Mouse (Mus musculus): ENCODE measurements at regions not wholly inside any gene's neighbourhood (a gene's known extent, or its start where the extent isn't known, plus 50 kb on each side); places are given as distances from the start of the nearest gene placed in this dataset.

GRCm38 (mm10) chr9:79111326-79111725 is 496.0 kb downstream of the Cd109 start:
- DNase-seq (ENCODE audit: low spot score): no peak

DNA sequence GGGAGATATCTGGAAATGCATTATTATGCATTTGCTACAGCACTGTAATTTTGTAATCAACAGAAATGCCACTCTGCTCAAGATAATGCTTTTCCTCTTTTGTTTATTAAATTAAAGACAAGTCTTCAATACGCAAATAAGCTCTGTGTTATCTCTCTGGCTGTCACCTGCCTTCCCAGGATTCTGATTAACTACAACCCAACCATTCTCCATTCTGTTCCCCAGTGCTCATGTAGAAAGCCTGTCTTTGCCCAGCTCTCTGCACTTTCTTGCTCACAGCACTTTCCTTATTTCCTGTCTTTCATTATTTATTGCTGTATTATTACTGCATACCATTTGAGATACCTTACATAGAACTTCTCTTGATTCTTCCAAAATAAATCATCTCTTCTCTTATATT is 525.6 kb downstream of the Cd109 start:
- DNase-seq (ENCODE audit: low spot score): no peak

DNA sequence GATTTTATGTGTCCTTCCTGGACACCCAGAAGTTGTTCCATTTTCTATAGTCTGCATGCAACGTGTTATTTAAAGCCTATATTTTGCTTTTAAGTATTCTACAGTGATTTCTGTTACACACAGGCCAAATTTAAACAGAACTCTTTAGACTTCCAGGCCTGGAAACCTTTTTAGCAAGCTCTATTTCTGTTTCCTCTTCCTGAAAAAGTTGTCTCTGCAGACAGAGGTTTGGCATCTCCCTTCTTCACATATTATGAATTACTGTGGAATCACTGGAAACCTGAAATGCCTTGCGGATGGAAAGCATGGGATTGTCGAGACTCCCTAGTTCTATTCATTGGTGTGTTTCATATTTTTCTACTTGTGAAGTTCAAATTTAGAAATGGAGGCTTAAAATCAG is 530.7 kb downstream of the Cd109 start:
- no peak for DNase-seq (ENCODE audit: low spot score)

GRCm38 (mm10) chr9:79165596-79165995 is 550.2 kb downstream of the Cd109 start:
- no peak for DNase-seq (ENCODE audit: low spot score)

DNA sequence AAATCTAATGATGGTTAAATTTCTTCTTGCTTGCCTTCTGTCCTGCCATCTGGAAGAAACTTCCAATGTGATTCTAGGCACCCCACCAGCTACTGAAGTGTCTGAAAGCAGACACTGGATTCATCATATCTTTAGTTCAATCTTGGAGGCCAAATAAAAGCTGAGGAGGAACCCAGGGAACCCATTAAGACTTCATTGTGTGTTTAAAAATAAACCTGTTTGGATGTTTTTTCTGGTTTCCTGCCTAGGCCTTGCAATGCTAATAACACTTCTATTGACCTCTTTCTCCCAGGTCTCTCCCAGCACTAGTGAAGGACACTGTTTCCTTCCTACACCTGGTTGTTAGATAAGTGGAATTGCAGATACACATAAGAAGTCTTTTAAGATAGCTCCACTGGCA is 545.6 kb downstream of the Col12a1 start:
- no peak for DNase-seq (ENCODE audit: low spot score)

- no peak for DNase-seq (ENCODE audit: low spot score)
Observed at GRCm38 (mm10) chr9:79179954-79180353, 538.7 kb downstream of the Col12a1 start.

GRCm38 (mm10) chr9:79195420-79195819 is 523.2 kb downstream of the Col12a1 start:
- no peak for DNase-seq (ENCODE audit: low spot score)

DNA sequence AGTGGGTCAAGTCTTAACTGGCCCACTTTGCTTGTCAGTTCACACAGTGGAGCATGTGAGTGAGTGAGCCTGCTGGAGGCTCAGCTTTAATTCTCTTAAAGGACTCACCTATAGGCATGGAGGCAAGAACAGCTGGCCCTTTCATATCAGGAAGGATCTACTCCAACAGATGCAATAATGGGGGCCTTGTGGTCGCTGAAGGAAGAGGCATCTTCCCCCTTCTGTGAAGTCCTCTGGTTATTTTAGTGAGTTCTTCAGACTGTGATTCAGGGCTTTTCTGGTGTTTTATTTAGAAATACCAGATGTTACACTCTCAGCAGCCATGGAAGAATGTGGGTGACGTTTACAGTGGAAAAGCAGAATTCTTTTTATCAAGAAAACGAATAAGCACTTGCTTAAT is 516.9 kb downstream of the Col12a1 start:
- no peak for DNase-seq (ENCODE audit: low spot score)

GRCm38 (mm10) chr9:79213364-79213763 is 505.3 kb downstream of the Col12a1 start:
- peak; percentile 56 for DNase-seq (ENCODE audit: low spot score)

GRCm38 (mm10) chr9:79215986-79216385 is 502.6 kb downstream of the Col12a1 start:
- DNase-seq (ENCODE audit: low spot score): peak; percentile 27

DNA sequence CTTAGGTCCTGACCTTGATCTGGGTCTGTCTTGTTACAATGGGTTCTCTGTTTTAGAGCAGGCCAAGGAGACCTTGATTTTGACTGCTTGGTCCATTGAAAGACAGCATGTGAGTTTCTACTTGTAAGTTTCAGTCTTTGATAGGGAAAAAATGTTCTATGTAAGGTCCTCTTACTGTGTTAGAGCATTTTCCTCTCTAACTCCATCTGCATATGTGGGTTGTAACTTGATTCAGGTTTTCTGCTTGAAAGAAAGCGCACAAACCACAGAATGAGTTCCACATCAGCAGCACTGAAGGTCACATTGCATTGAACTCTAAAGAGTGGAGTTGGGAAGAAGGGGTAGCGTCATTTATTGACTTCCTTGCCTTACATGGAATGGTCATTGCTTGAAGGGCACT is 502.2 kb downstream of the Col12a1 start:
- no peak for DNase-seq (ENCODE audit: low spot score)

GRCm38 (mm10) chr9:79233081-79233480 is 485.6 kb downstream of the Col12a1 start:
- DNase-seq (ENCODE audit: low spot score): no peak

DNA sequence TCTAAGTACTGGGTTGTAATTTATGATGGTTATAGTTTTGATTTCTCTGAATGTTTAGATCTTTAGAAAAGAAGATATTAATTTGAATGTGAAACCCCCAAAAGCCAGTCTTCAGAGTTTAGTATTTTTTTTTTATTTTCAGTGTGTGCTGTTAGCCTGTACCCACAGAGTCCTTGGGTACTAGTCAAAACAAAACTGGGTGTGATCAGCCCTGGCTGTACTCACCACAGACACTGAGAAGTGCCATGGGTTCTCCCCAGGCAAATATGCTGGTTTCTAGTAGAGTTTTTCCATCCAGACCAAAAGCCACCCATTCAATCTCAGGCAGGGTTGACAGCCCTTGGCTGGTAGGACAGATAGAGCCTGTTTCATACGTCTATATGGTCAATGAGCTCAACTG is 484.9 kb downstream of the Col12a1 start:
- DNase-seq (ENCODE audit: low spot score): no peak

DNA sequence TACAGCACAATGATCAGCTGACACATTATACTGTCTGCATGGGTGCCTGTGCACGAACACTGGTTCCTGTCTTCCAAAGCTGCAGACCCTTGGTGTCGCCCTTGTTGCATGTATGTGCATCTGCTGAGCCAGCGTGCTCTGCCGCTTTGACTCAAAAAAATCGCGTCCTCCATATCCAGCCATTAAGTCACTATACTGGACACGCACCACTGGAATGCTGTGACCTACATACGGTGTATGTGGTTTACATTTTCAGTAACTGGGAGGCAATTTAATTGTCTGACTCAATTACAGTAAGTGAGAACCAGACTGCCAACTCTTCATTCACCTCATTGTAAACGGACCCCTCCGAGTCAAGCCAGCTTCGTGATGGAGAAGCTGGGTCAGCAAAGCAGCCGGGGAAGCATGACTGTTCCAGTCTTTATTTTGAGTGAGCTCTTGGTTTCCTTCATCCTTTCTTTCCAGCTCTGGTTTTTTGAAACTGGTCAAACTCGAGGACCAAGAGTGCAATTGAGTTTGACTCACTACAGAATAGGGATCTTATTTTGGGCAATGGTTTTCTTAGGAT is 448.9 kb downstream of the Col12a1 start:
- no peak for DNase-seq (ENCODE audit: low spot score)

DNA sequence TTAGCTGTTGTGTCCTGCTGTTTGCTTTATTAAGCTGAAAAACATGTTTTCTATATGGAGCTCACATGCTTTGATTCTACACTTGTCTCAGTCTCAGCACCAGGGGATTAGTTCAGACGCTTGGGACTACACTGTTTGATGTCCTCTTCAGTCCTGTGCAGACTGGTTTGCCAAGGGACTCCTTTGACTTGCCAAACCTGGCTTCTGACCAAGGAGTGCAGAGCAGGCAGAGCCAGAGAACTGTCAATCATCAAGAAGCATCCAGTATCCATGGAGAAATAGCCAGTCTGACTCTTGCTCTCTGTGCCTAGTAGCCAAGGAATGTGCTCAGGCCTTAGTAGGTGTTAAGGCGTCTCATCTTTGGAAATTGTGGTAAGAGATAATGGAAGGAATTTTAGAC is 448.4 kb downstream of the Col12a1 start:
- peak; percentile 90 for DNase-seq (ENCODE audit: low spot score)

GRCm38 (mm10) chr9:79287849-79288248 is 430.8 kb downstream of the Col12a1 start:
- no peak for DNase-seq (ENCODE audit: low spot score)

DNA sequence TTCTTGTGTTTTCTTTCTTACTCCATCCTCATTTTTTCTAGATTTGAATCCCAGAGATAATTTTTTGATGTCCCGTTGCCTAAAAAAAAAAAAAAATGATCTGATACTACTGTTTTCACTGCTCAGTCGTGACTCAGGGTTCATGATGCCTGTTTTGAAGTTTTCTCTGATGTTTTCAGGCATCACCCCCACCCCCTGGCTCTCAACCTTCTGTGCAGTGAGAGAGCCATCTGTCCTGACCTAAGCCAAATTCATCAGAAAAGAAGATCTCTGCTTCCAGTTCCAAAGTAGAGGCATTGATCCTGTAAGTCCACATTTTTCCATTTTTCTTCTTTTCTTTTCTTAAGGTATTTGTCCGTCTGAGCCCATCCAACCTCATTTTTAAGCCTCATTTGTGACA is 423.3 kb downstream of the Col12a1 start:
- DNase-seq (ENCODE audit: low spot score): no peak

DNA sequence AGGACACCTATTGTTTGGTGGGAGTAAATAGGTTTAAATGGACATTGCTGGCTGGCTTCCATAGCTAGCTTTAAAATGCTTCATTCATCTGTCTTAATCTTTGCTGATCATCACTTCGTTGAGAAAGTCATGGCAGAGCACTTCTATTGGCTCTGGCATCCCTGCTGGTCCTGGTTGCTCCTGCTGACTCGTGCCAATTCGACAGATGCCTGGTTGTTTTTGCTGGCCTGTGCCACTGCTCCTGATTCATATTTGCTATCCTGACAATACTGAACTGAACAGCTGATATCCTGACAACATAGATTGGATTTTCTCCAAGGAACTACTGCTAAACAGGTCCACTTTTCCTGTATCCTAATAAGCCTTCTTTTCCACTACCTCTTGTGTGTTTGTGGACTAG is 417.1 kb downstream of the Col12a1 start:
- no peak for DNase-seq (ENCODE audit: low spot score)

- DNase-seq (ENCODE audit: low spot score): no peak
Observed at GRCm38 (mm10) chr9:79310591-79310990, 408.0 kb downstream of the Col12a1 start.

- DNase-seq (ENCODE audit: low spot score): peak; percentile 34
Observed at GRCm38 (mm10) chr9:79317411-79317810, 401.2 kb downstream of the Col12a1 start.

DNA sequence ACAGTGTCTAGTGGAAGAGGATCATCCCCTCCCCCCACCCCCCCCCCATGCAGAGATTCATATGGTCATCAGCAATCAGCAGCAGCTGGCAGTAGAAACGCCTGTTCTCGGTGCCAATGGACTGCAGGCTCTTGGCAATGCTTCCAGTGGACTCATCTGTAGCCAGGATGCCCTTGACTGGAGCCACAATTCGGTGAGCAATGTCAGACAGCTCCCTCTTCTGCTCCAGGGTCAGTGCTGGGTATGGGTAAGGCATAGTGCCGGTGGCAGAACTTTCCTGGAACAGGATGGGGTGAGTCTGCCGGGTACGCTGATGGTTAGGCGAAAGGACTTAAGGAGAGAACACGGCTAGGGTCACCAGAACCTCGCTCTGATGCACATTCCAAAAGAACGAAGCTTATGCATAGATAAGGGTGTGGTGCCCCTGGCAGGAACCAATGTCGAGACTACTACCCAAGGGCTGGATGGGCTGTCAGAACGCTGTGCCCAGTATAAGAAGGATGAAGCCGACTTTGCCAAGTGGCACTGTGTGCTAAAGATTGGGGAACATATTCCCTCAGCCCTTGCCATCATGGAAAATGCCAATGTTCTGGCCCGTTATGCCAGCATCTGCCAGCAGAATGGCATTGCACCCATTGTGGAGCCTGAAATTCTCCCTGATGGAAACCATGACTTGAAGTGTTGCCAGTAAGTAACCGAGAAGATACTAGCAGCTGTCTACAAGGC is 372.1 kb downstream of the Col12a1 start:
- no peak for DNase-seq (ENCODE audit: low spot score)

DNA sequence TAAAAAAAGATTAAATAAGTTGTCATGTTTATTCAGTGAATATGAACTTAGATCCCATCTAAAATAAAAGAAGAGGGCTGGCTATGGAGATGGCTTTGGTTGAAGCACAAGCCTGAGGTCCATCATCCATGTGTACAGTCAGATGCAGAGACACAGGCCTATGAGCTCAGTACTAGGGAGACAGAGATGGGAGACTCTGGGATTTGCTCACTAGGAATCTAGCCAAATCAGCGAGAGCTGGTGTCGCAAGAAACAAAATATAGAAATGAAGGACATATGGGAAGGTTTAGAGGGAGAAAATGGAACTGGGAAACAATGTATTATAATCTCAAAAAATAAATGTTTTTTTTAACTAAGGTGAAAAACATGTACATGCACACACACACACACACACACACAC is 326.6 kb downstream of the Col12a1 start:
- DNase-seq (ENCODE audit: low spot score): no peak

DNA sequence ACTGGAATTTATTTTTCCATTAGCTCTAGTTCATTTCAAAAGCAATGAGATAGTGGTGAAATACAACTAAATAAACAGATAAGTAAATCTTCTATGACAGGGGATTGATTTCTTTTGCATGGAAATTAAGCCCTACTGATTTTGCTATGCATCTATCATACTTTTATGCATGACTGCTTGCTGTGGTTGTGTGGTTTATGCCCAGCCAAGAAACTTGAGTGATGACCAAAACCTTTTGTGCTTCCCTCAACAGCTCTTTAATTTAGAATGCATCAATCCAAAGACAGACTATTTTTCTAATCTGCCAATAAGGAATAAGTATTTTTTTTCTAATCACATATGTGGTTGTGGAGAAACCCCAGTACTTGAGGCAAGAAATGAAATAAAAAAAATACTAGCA is 303.6 kb downstream of the Col12a1 start:
- DNase-seq (ENCODE audit: low spot score): no peak

DNA sequence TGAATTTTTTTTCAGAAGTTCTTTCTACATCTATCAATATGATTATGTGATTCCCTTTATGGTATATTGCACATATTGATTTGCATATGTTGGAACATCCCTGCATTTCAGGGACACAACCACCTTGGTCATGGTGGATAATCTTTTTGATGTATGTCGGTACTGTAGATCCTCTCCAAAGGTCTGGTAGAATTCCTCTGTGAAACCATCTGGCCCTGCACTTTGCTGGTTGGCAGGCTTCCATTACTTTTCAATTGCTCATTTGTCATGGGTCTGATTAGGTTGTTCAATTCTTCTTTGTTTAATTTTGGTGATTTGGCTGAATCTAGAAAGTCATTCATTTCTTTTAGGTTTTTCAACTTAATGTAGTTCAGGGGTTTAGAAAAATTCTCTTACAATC is 288.2 kb downstream of the Col12a1 start:
- no peak for DNase-seq (ENCODE audit: low spot score)

Measured in adipocyte (in vitro differentiated cells).